20 mouse cellular contexts compared by ENCODE assay signal in the genomic region with DNA sequence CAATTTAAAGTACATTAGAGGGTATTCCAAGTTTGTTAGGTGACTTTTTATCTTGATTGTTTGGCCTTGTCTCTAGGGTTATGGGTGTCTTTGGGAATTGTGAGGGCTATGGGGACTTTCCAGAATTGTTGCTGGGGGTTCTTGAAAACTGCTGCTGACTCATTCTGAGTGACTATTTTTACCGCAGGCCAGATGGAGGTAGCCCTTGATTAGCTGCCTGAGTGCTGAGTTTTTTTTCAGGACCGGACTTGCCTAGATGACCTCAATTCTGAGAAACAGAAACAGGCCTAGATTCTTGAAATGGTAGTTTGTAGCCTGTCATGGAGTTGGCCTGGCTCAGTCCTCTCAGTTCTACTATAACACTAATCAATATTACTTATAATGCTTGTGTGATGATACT.
DNase-seq lines count a peak whose midpoint lies in the region.
"Had no signal": no experiment of that assay in that cellular context is flagged by ENCODE, and none has a peak within 500 bp of the region (broad histone marks: within the 10 kb centered on the region; RNA-seq: fewer than 3 reads in every experiment).

No protein-coding gene starts in this region.

- no peaks in the 10 kb centered on the region for H3K27me3 ChIP-seq in limb, embryonic 10.5 days (ENCODE audit: low read depth, poor library complexity, severe bottlenecking)
- H3K27me3 ChIP-seq: embryonic facial prominence, embryonic 13.5 days; forebrain, embryonic 12.5 days; hindbrain, embryonic 13.5 days; intestine, embryonic 15.5 days had no signal

- 92% methylated on average over 2 of the region's 2 CpGs for WGBS in limb, embryonic 10.5 days

- H3K36me3 ChIP-seq in limb, embryonic 10.5 days = no peaks in the 10 kb centered on the region
- H3K36me3 ChIP-seq: embryonic facial prominence, embryonic 13.5 days; forebrain, embryonic 12.5 days; heart, embryonic 10.5 days; hindbrain, embryonic 13.5 days; intestine, embryonic 15.5 days had no signal

- peak; percentile 67 for DNase-seq in heart, adult 11 months
- no peak for DNase-seq in heart, postnatal 4 days
- peak; percentile 16 for DNase-seq in Muller cell, postnatal 12 days (ENCODE audit: inconsistent ontology term)
- peak; percentile 5 for DNase-seq in cerebellum, adult 8-10 months
- DNase-seq in telencephalon, adult 2 months (ENCODE audit: low read depth, low spot score) = peak; percentile 17
- DNase-seq in gastrocnemius, postnatal 4 days (ENCODE audit: low spot score in 2 of 2) = no peak
- no peak for DNase-seq in thymus, postnatal 0 days (ENCODE audit: low spot score)
- no peak for DNase-seq in limb, embryonic 10.5 days (ENCODE audit: low spot score)
- DNase-seq: adrenal gland, adult 8-10 months; adrenal gland, postnatal 36 days; B cell, adult 2 months; gastrocnemius, adult 2 months; gastrocnemius, postnatal 25 days; heart, postnatal 10 days; kidney, adult 18-20 months had no signal

- H3K9me3 ChIP-seq in limb, embryonic 10.5 days (replicated peaks) = no peaks in the 10 kb centered on the region
- H3K9me3 ChIP-seq: embryonic facial prominence, embryonic 13.5 days; forebrain, embryonic 12.5 days; heart, embryonic 10.5 days; hindbrain, embryonic 13.5 days; intestine, embryonic 15.5 days had no signal

- H3K4me3 ChIP-seq in limb, embryonic 10.5 days = no peak overlapping the region
- H3K4me3 ChIP-seq: embryonic facial prominence, embryonic 13.5 days; forebrain, embryonic 12.5 days; gastrocnemius, adult 2 months; heart, embryonic 10.5 days; hindbrain, embryonic 13.5 days; intestine, embryonic 15.5 days had no signal

- H3K4me1 ChIP-seq in limb, embryonic 10.5 days = no peaks in the 10 kb centered on the region
- H3K4me1 ChIP-seq: embryonic facial prominence, embryonic 13.5 days; forebrain, embryonic 12.5 days; heart, embryonic 10.5 days; hindbrain, embryonic 13.5 days; intestine, embryonic 15.5 days had no signal

- H3K27ac ChIP-seq in limb, embryonic 10.5 days = no peak overlapping the region
- H3K27ac ChIP-seq: embryonic facial prominence, embryonic 13.5 days; forebrain, embryonic 12.5 days; gastrocnemius, adult 2 months; heart, embryonic 10.5 days; hindbrain, embryonic 13.5 days; intestine, embryonic 15.5 days had no signal

Comparison
In these comparisons a context has a peak if more than half of its experiments do, and no peak if none do; other contexts are left out.
1. DNase-seq: peak in heart, adult 11 months (single experiment), Muller cell, postnatal 12 days (single experiment), cerebellum, adult 8-10 months (single experiment) and telencephalon, adult 2 months (single experiment); none in heart, postnatal 4 days (single experiment), gastrocnemius, postnatal 4 days (0 of 2), thymus, postnatal 0 days (single experiment) and limb, embryonic 10.5 days (single experiment).